Mouse (Mus musculus) T-helper 17 cell (primary cell): Measurements from ENCODE around the gene Rock2.

Experiments
- in situ Hi-C, 2 experiments: fragments of 300-600 bp; cut with MboI, MseI; formaldehyde crosslinking; loops; 1 replicate in 1 of 2; 2 replicates in 1 of 2; pipeline ENCODE4 v1.15.1; 2025; ENCODE audit warnings: high pct_unique_total_duplicates in 2 of 2

The Rock2 gene

DNA sequence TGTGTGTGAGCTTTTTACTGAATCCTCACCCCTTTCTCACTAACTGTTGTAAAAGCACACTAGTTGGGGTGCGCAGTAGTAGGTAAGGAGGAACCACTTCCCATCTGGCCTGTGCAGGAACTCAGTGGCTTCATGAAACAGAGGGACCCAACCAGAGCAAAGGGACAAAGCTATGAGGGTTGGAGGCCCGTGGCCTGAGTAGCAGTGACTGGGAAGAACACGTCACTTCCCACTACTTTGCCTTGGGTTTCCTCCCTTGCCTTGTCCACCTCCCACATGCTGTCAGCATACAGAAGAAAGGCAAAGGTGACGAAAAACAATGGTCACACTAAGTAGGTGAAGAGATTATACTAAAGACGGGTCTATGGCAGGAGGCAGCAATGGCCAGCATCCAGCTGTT, 101.6 kb downstream of the Rock2 start:
- in situ Hi-C loops, result loop anchor here in 1 of 2 experiments (10.0 kb wide), 1 partner anchor 181 kb away; the partner anchor contains the start of gene E2f6

GRCm38 (mm10) chr12:16996886-16997462, 102.3 kb downstream of the Rock2 start:
- in situ Hi-C loops, result loop anchor here in 1 of 2 experiments (10.0 kb wide), 1 partner anchor 182 kb away; the partner anchor contains the start of gene E2f6

- in situ Hi-C loops, result loop anchor here in 1 of 2 experiments (10.0 kb wide), 1 partner anchor 184 kb away; the partner anchor contains the start of gene E2f6
Measured at GRCm38 (mm10) chr12:16999146-16999545, 104.5 kb downstream of the Rock2 start.

- in situ Hi-C loops, result loop anchor here (5.0 to 25.0 kb wide), 3 partner anchors 185 to 413 kb away; partner anchors contain the start of gene E2f6 (in 2 of the 2)
Measured at GRCm38 (mm10) chr12:16999739-17000497, 105.2 kb downstream of the Rock2 start, which contains the start of gene Pqlc3. Pqlc3 (minus strand) TSS chr12:17000408.

GRCm38 (mm10) chr12:17000628-17001027, 105.9 kb downstream of the Rock2 start:
- in situ Hi-C loops, result loop anchor here (5.0 to 25.0 kb wide), 2 partner anchors 188 to 413 kb away; partner anchors contain the start of gene E2f6 (in 1 of the 2)

GRCm38 (mm10) chr12:17001211-17001610, 106.5 kb downstream of the Rock2 start:
- in situ Hi-C loops, result loop anchor here (5.0 to 25.0 kb wide), 2 partner anchors 189 to 414 kb away; partner anchors contain the start of gene E2f6 (in 1 of the 2)

DNA sequence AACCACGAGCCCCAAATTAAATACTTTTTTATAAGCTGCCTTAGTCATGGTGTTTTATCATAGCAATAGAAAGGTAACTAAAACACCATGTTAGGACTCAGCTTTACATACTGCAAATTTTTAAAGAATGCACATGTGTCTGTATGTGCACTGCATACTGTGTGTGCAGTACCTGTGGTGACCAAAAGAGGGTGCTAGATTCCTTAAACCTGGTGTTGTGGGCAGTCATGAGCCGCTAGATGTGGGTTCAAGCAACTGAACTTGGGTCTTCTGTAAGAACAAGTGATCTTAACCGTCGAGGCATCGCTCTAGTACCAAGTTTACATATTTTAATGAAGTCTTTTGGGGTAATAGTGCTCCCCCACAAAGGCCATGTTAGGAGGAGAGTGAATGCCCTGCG, 114.8 kb downstream of the Rock2 start:
- in situ Hi-C loops, result loop anchor here in 1 of 2 experiments (25.0 kb wide), 1 partner anchor 422 kb away; no protein-coding TSS in a partner anchor

- in situ Hi-C loops, result loop anchor here (5.0 to 25.0 kb wide), 3 partner anchors 204 to 424 kb away; no protein-coding TSS in a partner anchor
Measured at GRCm38 (mm10) chr12:17011100-17011870, 116.6 kb downstream of the Rock2 start, which contains the start of gene 2410004P03Rik. 2410004P03Rik (minus strand) TSS chr12:17011727.

DNA sequence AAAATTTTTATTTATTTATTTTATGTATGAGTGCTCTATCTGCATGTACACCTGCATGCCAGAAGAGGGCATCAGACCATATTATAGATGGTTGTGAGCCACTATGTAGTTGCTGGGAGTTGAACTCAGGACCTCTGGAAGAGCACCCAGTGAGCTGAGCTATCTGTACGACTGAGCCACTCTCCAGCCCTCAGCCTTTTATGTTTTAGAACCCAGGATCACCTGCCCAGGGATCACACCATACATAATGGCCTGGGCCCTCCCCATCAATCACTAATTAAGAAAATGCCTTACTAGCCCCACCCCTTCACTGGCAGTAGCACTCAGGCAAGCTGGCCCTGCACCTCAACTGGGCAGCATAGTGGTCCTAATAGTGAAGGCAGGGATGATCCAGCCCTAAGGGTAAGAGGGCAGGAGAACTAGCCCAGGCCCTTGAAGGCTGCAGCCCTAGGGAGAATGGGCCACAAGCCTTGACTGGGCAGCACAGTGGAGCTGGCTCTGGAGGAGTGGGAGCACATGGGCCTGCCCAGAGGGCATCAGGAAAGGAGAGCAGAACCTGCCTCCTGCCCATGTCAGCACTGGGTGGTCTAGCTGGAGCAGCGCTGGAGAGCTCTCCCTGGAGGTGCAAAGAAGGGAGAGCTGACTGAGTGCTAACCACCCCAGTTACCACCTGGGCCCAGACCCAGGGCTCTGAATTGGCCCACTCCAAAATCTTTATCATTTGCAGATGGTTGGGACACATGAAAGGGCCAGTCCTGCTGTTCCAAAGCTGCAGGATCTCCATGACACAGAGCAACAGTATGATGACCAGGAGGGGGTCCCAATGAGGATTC, 117.6 kb downstream of the Rock2 start:
- in situ Hi-C loops, result loop anchor here (5.0 to 25.0 kb wide), 3 partner anchors 205 to 425 kb away; no protein-coding TSS in a partner anchor

DNA sequence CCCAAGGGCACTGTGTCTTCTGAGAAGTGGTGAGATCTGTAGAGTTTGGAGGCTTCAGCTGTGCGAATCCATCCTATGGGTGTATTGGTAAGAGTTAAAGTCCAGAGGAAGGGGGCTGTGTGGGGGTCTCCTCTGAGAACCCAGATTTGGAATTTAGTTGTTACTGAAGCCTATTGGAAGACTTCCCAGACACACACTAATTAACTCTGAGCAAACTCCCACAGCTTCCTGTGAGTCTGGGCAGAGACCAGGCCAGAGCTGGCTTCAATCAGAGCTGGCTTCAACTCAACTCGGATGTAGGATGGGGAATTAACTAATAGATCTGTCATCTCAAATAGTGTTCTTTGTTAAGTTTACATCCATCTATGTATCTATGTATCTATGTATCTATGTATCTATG, 121.0 kb downstream of the Rock2 start:
- in situ Hi-C loops, result loop anchor here (10.0 to 25.0 kb wide), 2 partner anchors 291 to 428 kb away; no protein-coding TSS in a partner anchor

DNA sequence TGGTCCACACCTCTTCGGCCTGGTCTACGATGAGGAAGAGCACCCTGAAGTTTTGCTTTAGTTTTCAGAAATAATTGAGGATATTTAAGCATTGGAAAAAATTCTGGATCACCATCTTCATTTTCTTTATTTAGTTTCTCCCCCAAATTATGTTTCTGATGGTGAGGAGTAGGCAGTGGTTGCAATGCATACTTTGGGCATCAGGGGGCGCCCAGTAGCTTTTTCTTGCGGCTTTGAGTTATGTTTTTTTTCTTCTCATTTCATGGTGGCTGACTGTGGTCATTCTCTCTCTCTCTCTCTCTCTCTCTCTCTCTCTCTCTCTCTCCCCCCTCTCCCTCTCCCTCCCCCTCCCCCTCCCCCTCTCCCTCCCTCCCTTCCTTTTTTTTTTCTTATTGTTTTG, 123.8 kb downstream of the Rock2 start:
- in situ Hi-C loops, result loop anchor here (10.0 to 25.0 kb wide), 2 partner anchors 294 to 431 kb away; no protein-coding TSS in a partner anchor

- in situ Hi-C loops, result loop anchor here in 1 of 2 experiments (25.0 kb wide), 1 partner anchor 434 kb away; no protein-coding TSS in a partner anchor
Measured at GRCm38 (mm10) chr12:17021125-17021524, 126.4 kb downstream of the Rock2 start.

DNA sequence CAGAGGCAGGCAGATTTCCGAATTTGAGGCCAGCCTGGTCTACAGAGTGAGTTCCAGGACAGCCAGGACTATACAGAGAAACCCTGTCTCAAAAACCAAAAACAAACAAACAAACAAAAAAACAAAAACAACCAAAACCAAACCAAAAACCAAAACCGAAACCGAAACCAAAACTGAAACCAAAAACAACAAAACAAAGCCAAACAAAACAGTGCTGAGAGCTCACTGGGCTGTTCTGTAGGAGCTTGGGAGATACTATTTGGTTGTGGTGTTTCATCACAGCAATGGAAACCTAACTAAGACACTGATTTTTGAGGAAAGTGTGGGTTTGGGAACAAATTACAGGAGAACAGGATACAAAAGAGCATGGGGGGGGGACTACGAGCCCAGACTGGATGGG, 127.5 kb downstream of the Rock2 start:
- in situ Hi-C loops, result loop anchor here in 1 of 2 experiments (25.0 kb wide), 1 partner anchor 435 kb away; no protein-coding TSS in a partner anchor

DNA sequence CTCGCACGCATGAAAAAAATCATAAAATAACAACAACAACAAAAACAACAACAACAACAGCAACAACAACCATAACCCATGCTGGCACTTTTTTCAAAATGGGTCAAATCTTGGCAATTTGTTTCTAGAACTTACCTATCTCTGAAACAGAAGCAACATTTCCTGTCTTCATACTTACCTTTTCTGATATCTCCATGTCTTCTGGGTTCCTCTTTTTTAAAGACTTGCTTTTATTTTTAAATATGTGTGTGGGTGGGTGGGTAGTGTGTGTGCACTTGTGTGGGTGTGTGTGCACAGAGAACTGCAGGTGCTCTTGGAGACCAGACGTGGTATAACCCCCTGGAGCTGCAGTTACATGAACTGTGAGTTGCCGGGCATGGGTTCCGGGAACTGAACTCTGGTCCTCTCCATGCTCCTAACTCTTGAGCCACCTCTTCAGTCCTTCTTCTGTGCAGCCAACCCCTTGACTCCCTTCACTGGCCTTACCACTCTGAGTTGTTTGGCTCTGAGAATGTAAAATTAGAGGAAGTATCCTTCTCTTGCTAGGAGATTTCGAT, 129.9 kb downstream of the Rock2 start:
- in situ Hi-C loops, result loop anchor here (25.0 kb wide), 2 partner anchors 188 to 437 kb away; no protein-coding TSS in a partner anchor

DNA sequence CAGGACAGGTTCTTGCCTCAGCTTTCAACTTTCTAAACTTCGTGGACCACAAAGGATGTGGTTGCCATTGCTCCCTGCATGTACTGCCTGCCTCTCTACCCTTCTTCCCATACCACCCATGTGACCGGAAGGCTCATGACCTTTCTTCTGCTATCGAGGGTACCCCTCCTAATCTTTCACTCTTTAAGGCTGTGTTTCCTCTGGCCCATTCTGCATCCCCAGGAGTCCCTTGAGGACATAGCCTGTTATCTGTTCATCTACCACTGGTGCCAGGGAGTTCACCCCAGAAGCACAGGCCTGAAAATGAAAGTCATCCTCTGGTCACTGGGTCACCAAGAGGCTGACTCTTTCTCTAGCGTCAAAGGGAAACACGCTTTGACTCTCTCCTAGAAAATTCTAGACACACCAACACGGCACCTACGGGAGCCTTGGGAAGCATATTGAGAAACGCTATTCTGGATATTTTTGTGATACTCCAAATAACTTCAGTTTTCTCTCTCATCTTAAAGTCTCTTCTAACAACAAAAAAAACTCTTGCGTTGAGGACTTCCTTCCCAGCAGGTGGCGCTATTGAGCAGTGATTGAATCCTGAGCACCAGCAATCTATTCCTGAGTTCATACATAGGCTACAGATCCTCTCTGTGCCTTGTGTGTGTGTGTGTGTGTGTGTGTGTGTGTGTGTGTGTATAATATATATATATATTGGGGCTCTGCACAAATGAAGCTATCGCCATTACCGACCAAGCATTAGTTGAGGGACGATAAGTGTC, 138.2 kb downstream of the Rock2 start:
- in situ Hi-C loops, result loop anchor here (5.0 to 25.0 kb wide), 2 partner anchors 179 to 219 kb away; no protein-coding TSS in a partner anchor

- in situ Hi-C loops, result loop anchor here (5.0 to 25.0 kb wide), 2 partner anchors 179 to 219 kb away; no protein-coding TSS in a partner anchor
Measured at GRCm38 (mm10) chr12:17033464-17033841, 138.8 kb downstream of the Rock2 start.

GRCm38 (mm10) chr12:17034671-17035070, 140.0 kb downstream of the Rock2 start:
- in situ Hi-C loops, result loop anchor here (5.0 to 25.0 kb wide), 2 partner anchors 178 to 218 kb away; no protein-coding TSS in a partner anchor

- in situ Hi-C loops, result loop anchor here (25.0 kb wide), 1 partner anchor 177 kb away; no protein-coding TSS in a partner anchor
Measured at GRCm38 (mm10) chr12:17035128-17035527, 140.4 kb downstream of the Rock2 start.
